Mouse (Mus musculus): ENCODE data around the gene Atp1a3. TPM values are rescaled to one million over a fixed set of nuclear protein-coding genes. Genes with fewer than 3 reads are reported as not detected.

The Atp1a3 gene
- polyA plus RNA-seq, 1 experiment from 2014 or later: 2.0 TPM

DNA sequence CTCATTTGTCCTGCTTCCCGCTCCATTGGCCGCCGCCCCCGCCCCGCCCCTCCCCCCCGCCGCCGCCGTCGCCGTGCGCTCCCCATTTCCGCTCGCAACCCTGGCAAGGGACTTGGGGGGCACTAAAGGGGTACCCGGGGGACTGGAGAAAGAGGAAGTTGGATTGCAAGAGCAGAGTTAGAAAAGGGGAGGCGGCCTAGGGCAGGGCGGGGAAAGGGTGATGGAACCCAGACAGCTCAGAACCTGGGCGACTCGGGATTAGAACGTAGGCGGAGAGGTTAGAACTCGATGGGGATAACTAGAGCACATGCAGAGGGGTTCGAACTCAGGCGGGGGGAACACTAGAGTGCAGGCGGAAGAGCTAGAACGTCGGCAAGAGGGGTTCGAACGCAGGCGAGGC lies 51.3 kb downstream of the Atp1a3 start:
- peak overlapping the region; percentile 12; the same call in 1 of the 2 replicates for H3K9ac ChIP-seq
- 1% methylated on average over 26 of the region's 30 CpGs for WGBS
- ATAC-seq (ENCODE audit: insufficient number of reproducible peaks, low FRiP score, low TSS enrichment, low read depth): peak; percentile 59; the same call in 1 of the 2 replicates

DNA sequence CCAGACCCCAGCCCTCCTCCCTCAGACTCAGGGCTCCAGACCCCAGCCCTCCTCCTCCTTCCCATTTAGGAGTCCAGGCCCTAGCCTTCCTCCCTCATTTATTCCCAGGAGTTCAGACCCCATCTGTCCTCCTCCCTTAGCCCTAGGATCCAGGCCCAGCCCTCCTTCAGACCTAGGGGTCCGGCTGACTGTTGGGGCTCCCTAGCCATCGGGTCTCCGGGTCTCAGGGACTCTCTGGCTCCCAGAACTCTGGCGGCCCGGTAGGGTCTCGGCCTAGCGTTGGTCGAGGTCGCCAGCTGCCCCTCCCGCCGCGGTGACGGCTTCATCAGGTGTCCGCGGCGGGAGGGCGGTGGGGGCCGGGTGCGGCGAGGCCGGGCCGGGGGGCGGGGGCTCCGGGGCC lies 51.8 kb downstream of the Atp1a3 start:
- Histone ChIP-seq H3K36me3 (no peaks in the 10 kb centered on the region), H3K27me3 (peaks cover 86% of the 10 kb centered on the region), H3K4me2 (replicated peaks) (peak overlapping the region; percentile 63), H3K4me1 (peaks cover 11% of the 10 kb centered on the region; the same call in 1 of the 2 replicates), H3K9me3 (replicated peaks) (no peaks in the 10 kb centered on the region), H3K4me3 (replicated peaks) (peak overlapping the region; percentile 44), H3K27ac (replicated peaks) (no peak overlapping the region), H3K9ac (0 out of 2 replicates have a peak overlapping the region, but pooled peaks have one; percentile 12)
- WGBS: 3% methylated on average over 23 of the region's 24 CpGs
- no peak for ATAC-seq (ENCODE audit: insufficient number of reproducible peaks, low FRiP score, low TSS enrichment, low read depth)

More for the DNA sequence above, 51.3 kb downstream of the Atp1a3 start:
- peak overlapping the region; percentile 63 for H3K4me2 ChIP-seq (replicated peaks)
- peak overlapping the region; percentile 44 for H3K4me3 ChIP-seq (replicated peaks)
- H3K4me1 ChIP-seq: peaks cover 11% of the 10 kb centered on the region; the same call in 1 of the 2 replicates
- peaks cover 81% of the 10 kb centered on the region for H3K27me3 ChIP-seq
- H3K27ac ChIP-seq (replicated peaks): no peak overlapping the region
- H3K9me3 ChIP-seq (replicated peaks): no peaks in the 10 kb centered on the region
- no peaks in the 10 kb centered on the region for H3K36me3 ChIP-seq

DNA sequence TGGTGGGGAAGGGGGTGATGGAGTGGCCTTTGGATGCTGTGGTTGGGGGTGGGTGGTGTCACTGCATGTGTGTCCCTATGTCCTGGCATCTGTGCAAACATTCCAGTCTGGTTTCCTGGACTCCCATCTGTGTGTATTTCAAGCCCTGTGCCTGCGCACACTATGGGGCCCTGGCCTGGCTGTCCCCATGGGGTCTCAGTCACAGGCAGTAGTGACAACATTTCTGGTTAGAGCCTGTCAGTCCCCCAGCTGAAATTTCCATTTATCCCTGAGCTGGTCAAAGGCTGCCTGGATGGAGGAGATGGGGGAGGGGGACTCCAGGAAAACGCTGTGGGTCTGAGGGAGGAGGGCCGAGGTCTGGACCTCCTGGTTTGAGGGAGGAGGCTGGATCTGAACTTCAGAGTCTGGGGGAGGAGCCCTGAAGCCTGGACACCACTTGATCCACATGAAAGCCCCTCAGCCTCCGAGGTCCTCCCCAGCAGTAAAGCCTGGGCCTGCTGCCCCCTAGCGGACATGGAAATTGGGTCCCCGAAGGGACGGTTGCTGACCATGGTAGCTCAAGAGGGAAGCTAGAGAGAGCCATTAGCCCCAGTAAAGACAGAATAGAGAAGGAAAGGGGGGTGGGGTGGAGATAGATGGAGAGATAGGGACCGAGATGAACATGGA lies 55.7 kb downstream of the Atp1a3 start:
- peaks cover 100% of the 10 kb centered on the region for H3K27me3 ChIP-seq
- ATAC-seq (ENCODE audit: insufficient number of reproducible peaks, low FRiP score, low TSS enrichment, low read depth): no peak
- H3K9me3 ChIP-seq (replicated peaks): no peaks in the 10 kb centered on the region
- H3K9ac ChIP-seq: no peak overlapping the region
- H3K36me3 ChIP-seq: no peaks in the 10 kb centered on the region
- H3K4me1 ChIP-seq: peaks cover 5% of the 10 kb centered on the region; the same call in 1 of the 2 replicates
- under 1% methylated on average over 8 of the region's 8 CpGs for WGBS
- H3K4me3 ChIP-seq (replicated peaks): no peak overlapping the region
- no peak overlapping the region for H3K4me2 ChIP-seq (replicated peaks)
- H3K27ac ChIP-seq (replicated peaks): no peak overlapping the region

DNA sequence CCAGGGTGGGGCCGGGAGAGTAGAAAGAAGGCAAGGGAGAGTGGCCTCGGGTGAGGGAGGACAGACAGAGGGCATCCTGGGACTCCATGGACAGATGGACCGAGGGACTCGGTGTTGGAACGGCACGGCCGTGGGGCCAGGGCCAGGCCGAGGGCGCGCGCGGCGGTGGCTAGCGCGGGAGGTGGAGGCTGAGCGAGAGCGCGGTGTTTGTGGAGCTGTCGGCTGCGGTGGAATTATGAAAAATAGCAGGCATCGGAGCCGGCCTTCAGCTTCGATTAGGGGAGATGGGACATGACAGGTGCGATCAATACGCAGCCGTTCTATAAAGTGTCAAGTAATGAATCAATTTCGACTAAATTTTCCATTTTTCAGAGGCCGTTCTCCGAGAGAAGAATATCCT lies 57.0 kb downstream of the Atp1a3 start:
- no peak overlapping the region for H3K4me3 ChIP-seq (replicated peaks)
- H3K36me3 ChIP-seq: no peaks in the 10 kb centered on the region
- H3K27ac ChIP-seq (replicated peaks): no peak overlapping the region
- H3K4me2 ChIP-seq (replicated peaks): no peak overlapping the region
- H3K9ac ChIP-seq: no peak overlapping the region
- 1% methylated on average over 28 of the region's 29 CpGs for WGBS
- ATAC-seq (ENCODE audit: insufficient number of reproducible peaks, low FRiP score, low TSS enrichment, low read depth): no peak
- peaks cover 100% of the 10 kb centered on the region for H3K27me3 ChIP-seq
- peaks cover 11% of the 10 kb centered on the region for H3K4me1 ChIP-seq
- H3K9me3 ChIP-seq (replicated peaks): no peaks in the 10 kb centered on the region

DNA sequence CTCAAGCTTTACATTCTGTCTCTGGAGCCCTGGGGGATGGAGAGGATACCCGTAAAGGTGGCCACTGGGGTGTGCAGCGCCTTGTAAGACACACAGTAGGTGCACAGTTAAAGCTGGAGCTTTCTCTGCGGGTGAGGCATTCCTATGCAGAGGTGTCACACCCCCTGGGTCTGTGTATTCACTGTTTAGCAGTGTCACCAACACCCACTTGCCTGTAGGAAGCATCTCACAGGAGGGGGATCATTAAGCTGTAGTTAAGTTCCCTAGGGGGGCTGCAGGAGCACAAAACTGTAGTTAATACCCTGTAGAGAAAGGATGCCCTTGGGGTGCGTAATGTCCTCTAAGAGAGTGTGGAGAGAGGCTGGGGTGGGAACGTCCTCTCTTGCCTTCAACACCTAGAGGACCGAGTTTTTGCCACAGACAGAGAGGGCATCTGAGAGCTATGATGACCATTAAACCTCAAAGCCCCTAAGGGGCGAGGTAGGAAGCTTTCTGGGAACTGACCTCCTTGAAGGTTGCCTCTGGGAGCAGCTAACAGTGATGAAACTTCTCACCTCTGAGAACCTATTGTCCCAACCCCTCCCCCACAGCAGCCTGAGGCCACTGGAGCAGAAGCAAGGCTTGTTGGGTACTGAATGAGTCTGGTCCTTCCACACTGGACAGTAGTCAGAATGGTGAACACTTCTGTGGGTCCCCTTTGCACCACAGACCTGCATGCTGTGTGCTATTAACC lies 58.3 kb downstream of the Atp1a3 start:
- Histone ChIP-seq H3K9me3 (replicated peaks) (no peaks in the 10 kb centered on the region), H3K27me3 (peaks cover 100% of the 10 kb centered on the region), H3K36me3 (no peaks in the 10 kb centered on the region), H3K4me3 (replicated peaks) (no peak overlapping the region), H3K4me1 (peaks cover 11% of the 10 kb centered on the region), H3K27ac (replicated peaks) (no peak overlapping the region), H3K4me2 (replicated peaks) (no peak overlapping the region), H3K9ac (no peak overlapping the region)
- WGBS: 3% methylated on average over 7 of the region's 7 CpGs
- no peak for ATAC-seq (ENCODE audit: insufficient number of reproducible peaks, low FRiP score, low TSS enrichment, low read depth)

DNA sequence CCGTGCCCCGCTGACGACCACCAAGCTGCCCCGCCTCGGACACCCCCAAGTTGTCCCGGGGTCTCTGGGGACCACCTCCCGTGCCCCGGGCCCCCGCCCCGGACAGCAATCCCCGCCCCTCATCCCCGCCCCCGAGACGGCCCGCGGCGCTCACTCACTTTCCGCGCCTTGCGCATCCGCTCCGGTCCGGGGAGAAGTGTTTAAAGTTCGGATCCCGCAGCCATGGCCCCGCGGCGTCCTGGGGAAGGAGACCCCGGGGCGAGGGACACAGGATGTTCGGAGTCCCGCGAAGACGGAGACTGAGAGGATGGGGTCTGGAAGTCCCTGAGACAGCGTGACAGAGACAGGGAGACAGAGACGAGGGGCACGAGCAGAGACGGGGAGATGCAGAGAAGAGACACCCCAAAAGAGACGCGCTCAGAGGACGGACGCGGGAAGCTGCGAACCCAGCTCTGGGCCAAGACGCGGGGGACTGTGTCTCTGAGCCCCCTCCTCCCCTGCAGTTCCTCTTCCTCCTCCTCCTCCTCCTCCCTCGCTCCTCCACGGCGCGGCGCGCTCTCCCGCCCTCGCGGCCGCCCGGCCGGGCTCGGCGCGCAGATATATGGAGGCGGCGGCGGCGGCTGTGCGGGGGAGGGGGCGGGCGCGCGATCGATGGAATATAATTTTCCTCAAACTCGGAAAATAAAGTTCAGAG lies 61.4 kb downstream of the Atp1a3 start, which contains the start of gene Gm4881:
Gene Gm4881 (minus strand): TSS at position 238 of the 694 bp plus-strand sequence.
- Histone ChIP-seq H3K4me2 (replicated peaks) (peak within 1 kb of the TSS; percentile 78), H3K36me3 (no peaks in the 10 kb centered on the region), H3K9ac (no peak within 1 kb of the TSS), H3K4me3 (replicated peaks) (peak within 1 kb of the TSS; percentile 46), H3K27me3 (peaks cover 98% of the 10 kb centered on the region), H3K4me1 (peaks cover 11% of the 10 kb centered on the region), H3K27ac (replicated peaks) (no peak within 1 kb of the TSS), H3K9me3 (replicated peaks) (no peaks in the 10 kb centered on the region)
- no peak for ATAC-seq (ENCODE audit: insufficient number of reproducible peaks, low FRiP score, low TSS enrichment, low read depth)
- WGBS: under 1% methylated on average over 64 of the region's 72 CpGs

DNA sequence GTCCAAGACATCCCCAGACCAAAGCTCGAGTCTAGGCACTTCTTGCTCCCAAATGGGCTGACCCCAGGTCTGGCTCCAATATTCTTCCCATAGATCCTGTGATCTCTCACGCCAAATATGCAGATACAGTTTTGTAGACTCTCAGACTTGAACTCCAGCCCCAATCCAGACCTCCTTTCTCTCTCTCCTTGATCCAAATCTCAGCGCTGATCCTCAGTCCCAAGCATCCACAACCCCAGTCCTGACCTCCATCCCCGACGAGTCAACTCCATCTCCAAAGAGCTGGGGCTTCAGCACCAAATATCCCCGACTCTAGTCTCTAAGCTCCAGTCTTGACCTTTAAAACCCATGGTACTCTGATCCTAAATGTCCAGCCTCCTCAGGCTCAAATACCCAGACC lies 62.1 kb downstream of the Atp1a3 start:
- peaks cover 95% of the 10 kb centered on the region for H3K27me3 ChIP-seq
- no peak overlapping the region for H3K27ac ChIP-seq (replicated peaks)
- ATAC-seq (ENCODE audit: insufficient number of reproducible peaks, low FRiP score, low TSS enrichment, low read depth): no peak
- H3K4me3 ChIP-seq (replicated peaks): no peak overlapping the region
- no peaks in the 10 kb centered on the region for H3K9me3 ChIP-seq (replicated peaks)
- peaks cover 11% of the 10 kb centered on the region for H3K4me1 ChIP-seq
- H3K9ac ChIP-seq: no peak overlapping the region
- H3K36me3 ChIP-seq: no peaks in the 10 kb centered on the region
- 6% methylated on average over 6 of the region's 6 CpGs for WGBS
- H3K4me2 ChIP-seq (replicated peaks): no peak overlapping the region

DNA sequence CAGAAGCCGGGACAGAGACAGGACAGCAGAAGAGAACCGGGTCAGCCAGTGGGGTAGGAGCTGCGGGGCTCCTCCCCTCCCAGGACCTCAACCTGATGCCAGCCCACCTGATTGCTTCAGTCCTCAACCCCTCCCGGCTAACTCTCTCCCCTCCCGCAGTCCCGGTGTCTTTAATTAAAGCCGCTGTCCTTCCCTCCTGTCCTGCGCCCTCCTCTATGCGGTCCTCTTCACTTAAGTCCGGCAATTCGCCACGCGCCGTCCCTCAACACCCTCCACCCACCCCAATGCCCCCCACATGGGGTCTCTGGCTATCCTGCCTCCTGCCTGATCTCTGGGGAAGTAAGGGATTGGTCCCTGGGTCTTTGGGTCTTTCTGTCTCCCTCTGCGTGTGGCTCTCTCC lies 74.1 kb downstream of the Atp1a3 start:
- Histone ChIP-seq H3K4me3 (replicated peaks) (no peak overlapping the region), H3K9ac (no peak overlapping the region), H3K4me1 (peaks cover 8% of the 10 kb centered on the region; the same call in 1 of the 2 replicates), H3K36me3 (peaks cover 3% of the 10 kb centered on the region; the same call in 1 of the 2 replicates), H3K27ac (replicated peaks) (no peak overlapping the region), H3K4me2 (replicated peaks) (no peak overlapping the region), H3K27me3 (peaks cover 82% of the 10 kb centered on the region), H3K9me3 (replicated peaks) (no peaks in the 10 kb centered on the region)
- WGBS: 2% methylated on average over 14 of the region's 15 CpGs
- no peak for ATAC-seq (ENCODE audit: insufficient number of reproducible peaks, low FRiP score, low TSS enrichment, low read depth)

DNA sequence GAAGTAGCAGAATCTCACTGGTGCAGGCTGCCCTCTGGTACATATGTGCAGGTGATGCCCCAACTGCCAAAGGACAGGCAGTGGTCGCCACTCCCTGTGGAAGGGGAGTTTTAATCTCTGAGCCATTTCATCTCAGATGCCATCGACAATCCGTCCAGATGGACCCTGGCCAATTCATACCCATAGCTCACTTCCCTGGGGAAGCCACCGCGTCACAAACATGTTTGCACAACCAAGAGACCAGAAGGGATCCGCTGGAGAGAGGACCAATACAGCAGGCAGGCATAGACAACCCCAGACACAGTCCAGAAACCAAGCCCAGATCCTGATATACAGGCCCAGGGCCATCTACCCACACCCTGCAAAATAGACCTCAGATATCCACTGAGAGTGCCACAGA lies 75.3 kb downstream of the Atp1a3 start:
- Histone ChIP-seq H3K27me3 (peaks cover 70% of the 10 kb centered on the region), H3K9ac (no peak overlapping the region), H3K9me3 (replicated peaks) (no peaks in the 10 kb centered on the region), H3K4me1 (peaks cover 8% of the 10 kb centered on the region; the same call in 1 of the 2 replicates), H3K36me3 (peaks cover 14% of the 10 kb centered on the region), H3K27ac (replicated peaks) (no peak overlapping the region), H3K4me3 (replicated peaks) (no peak overlapping the region), H3K4me2 (replicated peaks) (no peak overlapping the region)
- no peak for ATAC-seq (ENCODE audit: insufficient number of reproducible peaks, low FRiP score, low TSS enrichment, low read depth)
- 45% methylated on average over 6 of the region's 6 CpGs for WGBS

All from embryonic facial prominence, embryonic 15.5 days (tissue).